Mouse (Mus musculus) ovary, adult 18-20 months (tissue): Measurements from ENCODE around the gene Trmt13.

Source experiments
- DNase-seq: peaks from one replicate; pipeline ENCODE4 v3.0.0; 2022; ENCODE audit warnings: low spot score, mixed read lengths

Trmt13 gene

DNA sequence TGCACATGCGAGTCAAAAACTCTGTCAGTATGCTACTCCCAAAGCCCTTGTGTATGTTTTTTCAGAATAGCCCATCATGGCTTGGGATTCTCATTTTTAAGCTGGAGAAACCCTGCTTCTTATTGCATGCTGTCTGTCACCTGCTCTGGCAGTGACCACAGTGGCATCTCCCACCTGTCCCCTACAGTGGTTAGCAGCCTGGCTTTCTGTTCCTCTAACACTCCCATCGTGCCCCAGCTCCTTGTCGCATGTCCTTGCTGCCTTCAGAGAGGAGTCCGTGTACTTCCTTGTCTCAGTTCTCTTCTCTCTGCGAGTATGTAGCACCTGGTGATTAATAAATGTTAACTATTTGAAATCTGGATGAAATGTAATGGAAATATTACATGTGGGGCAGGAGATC, 67.0 kb downstream of the Trmt13 start:
- DNase-seq: no peak

- DNase-seq: no peak
Measured at GRCm38 (mm10) chr3:116542532-116542931, 71.9 kb downstream of the Trmt13 start.

- no peak for DNase-seq
Measured at GRCm38 (mm10) chr3:116542070-116542469, 72.3 kb downstream of the Trmt13 start.

GRCm38 (mm10) chr3:116537200-116537573, 77.2 kb downstream of the Trmt13 start:
- DNase-seq: no peak

GRCm38 (mm10) chr3:116536428-116537199, 77.8 kb downstream of the Trmt13 start:
- peak; percentile 27 for DNase-seq
